ENCODE assay signal across 29 mouse cellular contexts in the genomic region with DNA sequence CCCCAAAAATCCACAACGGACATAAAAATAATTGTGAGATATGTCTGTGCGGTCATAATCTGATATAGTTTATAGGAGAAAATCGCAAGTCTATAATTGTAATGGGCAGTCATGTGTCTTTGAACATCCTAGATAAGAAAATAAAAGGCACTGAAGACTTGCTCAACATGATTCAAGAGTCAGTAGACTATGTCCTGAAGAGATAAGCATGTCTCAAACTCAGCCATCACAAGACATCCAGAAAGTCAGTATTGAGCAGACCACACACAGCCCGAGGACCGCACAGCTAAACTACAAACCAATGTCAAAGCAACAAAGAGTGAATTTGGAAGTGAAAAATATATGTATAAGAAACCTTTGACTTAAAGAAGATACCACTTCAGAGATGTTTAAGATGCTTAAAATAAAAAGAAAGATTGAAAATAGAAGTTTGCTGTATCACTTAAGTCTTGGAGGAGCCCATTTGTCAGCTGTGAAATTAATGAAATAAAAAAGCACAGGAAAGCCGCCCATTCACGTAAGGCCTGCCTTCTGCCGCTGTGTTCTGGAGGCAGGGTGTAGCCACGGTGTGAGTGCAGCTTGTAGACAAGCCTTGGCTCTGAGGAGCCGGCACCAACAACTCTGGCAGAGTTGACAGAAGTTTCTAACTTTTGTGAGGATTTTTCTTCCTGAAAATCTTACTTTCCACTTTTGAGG. TPM values are rescaled to one million over a fixed set of nuclear protein-coding genes. Genes with fewer than 3 reads are reported as not detected.
DNase-seq lines count a peak whose midpoint lies in the region; ATAC-seq and TF ChIP-seq lines count a peak whose summit lies in the region.
"Had no signal": no experiment of that assay in that cellular context is flagged by ENCODE, and none has a peak within 500 bp of the region (broad histone marks: within the 10 kb centered on the region; RNA-seq: fewer than 3 reads in every experiment).

No protein-coding gene starts in this region.

- H3K9ac ChIP-seq in liver, embryonic 15.5 days = no peak overlapping the region
- H3K9ac ChIP-seq: forebrain, embryonic 13.5 days; limb, embryonic 15.5 days; midbrain, embryonic 13.5 days; neural tube, embryonic 12.5 days; stomach, embryonic 15.5 days had no signal

- intact Hi-C loops in heart, postnatal 14 days (cut with DNase I) = no loop called here

- peaks cover 48% of the 10 kb centered on the region for H3K4me1 ChIP-seq in spleen, adult 2 months (ENCODE audit: control insufficient read depth, insufficient read depth, insufficient read length)
- H3K4me1 ChIP-seq in liver, embryonic 15.5 days (replicated peaks) = peaks cover 20% of the 10 kb centered on the region
- H3K4me1 ChIP-seq: forebrain, embryonic 13.5 days; midbrain, embryonic 13.5 days; neural tube, embryonic 12.5 days had no signal

- H3K27me3 ChIP-seq in spleen, adult 2 months (ENCODE audit: control insufficient read depth, insufficient read depth, low read length) = no peaks in the 10 kb centered on the region
- no peaks in the 10 kb centered on the region for H3K27me3 ChIP-seq in liver, embryonic 15.5 days
- H3K27me3 ChIP-seq: forebrain, embryonic 13.5 days; limb, embryonic 15.5 days; megakaryocyte, embryonic 14.5 days; midbrain, embryonic 13.5 days; neural tube, embryonic 12.5 days; stomach, embryonic 15.5 days had no signal

- H3K9me3 ChIP-seq in liver, embryonic 15.5 days (replicated peaks) = no peaks in the 10 kb centered on the region
- H3K9me3 ChIP-seq: forebrain, embryonic 13.5 days; limb, embryonic 10.5 days; limb, embryonic 15.5 days; megakaryocyte, embryonic 14.5 days; midbrain, embryonic 13.5 days; neural tube, embryonic 12.5 days; stomach, embryonic 15.5 days had no signal

- 85% methylated on average over 10 of the region's 10 CpGs for WGBS in spleen, adult 2 months
- WGBS in liver, embryonic 15.5 days (ENCODE audit: insufficient replicate concordance) = 49% methylated on average over 10 of the region's 10 CpGs

- peak overlapping the region; percentile 40; the same call in 1 of the 2 replicates for H3K27ac ChIP-seq in spleen, adult 2 months (ENCODE audit: insufficient read depth, low read length)
- H3K27ac ChIP-seq in liver, embryonic 15.5 days (replicated peaks) = no peak overlapping the region
- H3K27ac ChIP-seq: forebrain, embryonic 13.5 days; limb, embryonic 10.5 days; limb, embryonic 15.5 days; midbrain, embryonic 13.5 days; neural tube, embryonic 12.5 days; stomach, embryonic 15.5 days had no signal

- H3K4me2 ChIP-seq in liver, embryonic 15.5 days = no peak overlapping the region
- H3K4me2 ChIP-seq: forebrain, embryonic 13.5 days; limb, embryonic 15.5 days; midbrain, embryonic 13.5 days; neural tube, embryonic 12.5 days; stomach, embryonic 15.5 days had no signal

- peaks cover 22% of the 10 kb centered on the region for H3K36me3 ChIP-seq in spleen, adult 2 months (ENCODE audit: control insufficient read depth, insufficient read depth, low read length)
- H3K36me3 ChIP-seq in liver, embryonic 15.5 days (replicated peaks) = peaks cover 6% of the 10 kb centered on the region; the same call in 1 of the 2 replicates
- H3K36me3 ChIP-seq: neural tube, embryonic 12.5 days had no signal

- no peak for TF ChIP-seq POLR2A in spleen, adult 2 months (IDR thresholded peaks at IDR 0.05; ENCODE audit: low read depth, low read length)

- ATAC-seq in liver, embryonic 15.5 days (ENCODE audit: insufficient read depth) = peak; percentile 51
- ATAC-seq: activated CD4-positive, CD25-positive, alpha-beta regulatory T cell, adult 4 months; forebrain, embryonic 13.5 days; hindbrain, embryonic 16.5 days; intestine, postnatal 0 days; midbrain, embryonic 13.5 days had no signal

- no peak for TF ChIP-seq CTCF in spleen, adult 2 months (IDR thresholded peaks at IDR 0.05; ENCODE audit: extremely low read depth, insufficient read depth, insufficient read length, insufficient replicate concordance)

- no peak overlapping the region for H3K4me3 ChIP-seq in spleen, adult 2 months (ENCODE audit: extremely low read depth, insufficient read depth, insufficient read length)
- no peak overlapping the region for H3K4me3 ChIP-seq in liver, embryonic 15.5 days (replicated peaks)
- H3K4me3 ChIP-seq: forebrain, embryonic 13.5 days; limb, embryonic 10.5 days; limb, embryonic 15.5 days; megakaryocyte, embryonic 14.5 days; midbrain, embryonic 13.5 days; neural tube, embryonic 12.5 days; stomach, embryonic 15.5 days had no signal

- DNase-seq in heart, adult 11 months = peak; percentile 35
- no peak for DNase-seq in heart, postnatal 14 days
- DNase-seq in spleen, adult 2 months (ENCODE audit: low read depth in 1 of 2, low spot score in 2 of 2) = no peak
- no peak for DNase-seq in spleen, adult 12 weeks (ENCODE audit: low spot score)
- DNase-seq in thymus, postnatal 0 days (ENCODE audit: low spot score) = no peak
- no peak for DNase-seq in kidney, postnatal 4 days
- DNase-seq: adrenal gland, postnatal 10 days; cerebellum, adult 8-10 months; cerebellum, postnatal 25 days; gastrocnemius, postnatal 10 days; kidney, adult 9 months; kidney, postnatal 10 days; layer of hippocampus, adult 9-11 months; lung, postnatal 36 days; thymus, adult 2 months; thymus, postnatal 4 days had no signal

RNA-seq across cellular contexts. Expression of a gene that starts 7.7 kb away (rescaled TPM):
- under 1 TPM; 0.54 to 0.67 TPM for total RNA-seq in heart, postnatal 14 days (2021)
- polyA plus RNA-seq in spleen, adult 2 months (2012; rRNA removed) = 19.3 and 21.5 TPM in 2 replicates
- 1.3 and 1.5 TPM in 2 replicates for polyA plus RNA-seq in liver, embryonic 15.5 days (2015; fragmentation: Nextera tagmentation; extraction: Ambion mirVana)
- 12.5 and 13.4 TPM in 2 replicates for polyA plus RNA-seq in thymus, postnatal 0 days (2015; fragmentation: Nextera tagmentation; extraction: Ambion mirVana)

RNA-seq across cellular contexts. Expression of a gene that starts 41.7 kb away (rescaled TPM):
- total RNA-seq in heart, postnatal 14 days (2021) = under 1 TPM in 1 of 2 experiments, not detected in 1; 0.39 TPM
- 91.9 and 111 TPM in 2 replicates for polyA plus RNA-seq in spleen, adult 2 months (2012; rRNA removed)
- 0.13 TPM in 1 of 2 replicates, not detected in the other for polyA plus RNA-seq in liver, embryonic 15.5 days (2015; fragmentation: Nextera tagmentation; extraction: Ambion mirVana)
- polyA plus RNA-seq in thymus, postnatal 0 days (2015; fragmentation: Nextera tagmentation; extraction: Ambion mirVana) = 5.5 and 6.3 TPM in 2 replicates
- total RNA-seq: gastrocnemius, postnatal 10 days; left cerebral cortex, postnatal 10 days had no signal
- polyA plus RNA-seq: heart, embryonic 14.5 days had no signal

Comparison
In these comparisons a context has a peak if more than half of its experiments do, and no peak if none do; other contexts are left out.
1. RNA of a gene that starts 41.7 kb away (polyA plus RNA-seq): 91.9 to 111 TPM in spleen, adult 2 months; 5.5 to 6.3 TPM in thymus, postnatal 0 days and 0.13 TPM in liver, embryonic 15.5 days; every median in the first group is over 10 times any median in the second.